Mouse (Mus musculus): ENCODE data around the gene Nmu.

GRCm38 (mm10) chr5:76365406-76365805 lies 1.8 kb upstream of the Nmu start:
- no peak for TF ChIP-seq GATA2 (IDR thresholded peaks at IDR 0.05; ENCODE audit: borderline replicate concordance, low read depth, low read length)
- TF ChIP-seq CTCF (IDR thresholded peaks at IDR 0.05; ENCODE audit: low read depth, low read length), result no peak
- TF ChIP-seq TAL1 (conservative IDR thresholded peaks at IDR 0.05; ENCODE audit: low read depth, low read length), result no peak
- no peak for TF ChIP-seq POLR2AphosphoS5 (IDR thresholded peaks at IDR 0.05; ENCODE audit: insufficient replicate concordance, low read depth, low read length)
- TF ChIP-seq GATA1 (IDR thresholded peaks at IDR 0.05; ENCODE audit: borderline replicate concordance, low read length), result no peak

Measured in G1E (cell line).